Mouse (Mus musculus): ENCODE results near the gene Olfr482. TPM values are rescaled to one million over a fixed set of nuclear protein-coding genes. Genes with fewer than 3 reads are reported as not detected.

Gene Olfr482
- polyA plus RNA-seq (2012; rRNA removed) = not detected in 2 replicates

DNA sequence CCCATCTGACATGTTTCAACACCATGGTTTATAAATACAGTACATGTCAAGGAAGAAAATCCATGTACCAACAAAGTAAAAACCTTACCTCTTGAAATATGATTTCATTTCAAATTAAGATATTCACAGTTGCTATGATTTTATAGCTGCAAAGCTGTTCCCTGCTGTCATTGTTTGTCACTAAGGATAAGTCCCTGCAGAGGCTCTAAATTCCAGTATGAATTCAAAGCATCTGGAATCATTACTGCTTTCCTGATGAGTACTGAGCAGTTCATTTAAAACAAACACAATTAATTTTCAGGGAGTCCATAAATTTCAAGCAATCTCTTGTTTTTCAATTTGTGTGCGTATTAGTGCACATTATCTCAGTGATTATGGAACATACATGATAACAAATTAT lies at the start of gene Olfr482:
Gene Olfr482 (minus strand): TSS at position 101 of the 400 bp plus-strand sequence.

DNA sequence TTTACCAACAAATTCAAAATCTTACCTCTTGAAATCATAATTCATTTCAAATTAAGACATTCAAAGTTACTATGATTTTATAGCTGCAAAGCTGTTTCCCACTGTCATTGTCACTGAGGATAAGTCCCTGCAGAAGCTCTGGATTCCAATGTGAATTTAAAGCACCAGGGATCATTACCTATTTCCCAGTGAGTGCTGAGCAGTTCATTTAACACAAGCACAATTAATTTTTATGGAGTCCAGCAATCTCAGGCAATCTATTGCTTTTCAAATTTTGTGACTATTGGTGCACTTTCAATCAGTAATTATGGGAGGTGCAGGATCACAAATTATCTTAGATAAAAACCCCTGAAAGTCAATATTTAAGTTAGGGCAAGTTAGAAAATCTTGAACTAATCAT lies 30.0 kb upstream of the Olfr482 start, which contains the start of gene Olfr484:
Gene Olfr484 (minus strand): TSS at position 101 of the 400 bp plus-strand sequence.

DNA sequence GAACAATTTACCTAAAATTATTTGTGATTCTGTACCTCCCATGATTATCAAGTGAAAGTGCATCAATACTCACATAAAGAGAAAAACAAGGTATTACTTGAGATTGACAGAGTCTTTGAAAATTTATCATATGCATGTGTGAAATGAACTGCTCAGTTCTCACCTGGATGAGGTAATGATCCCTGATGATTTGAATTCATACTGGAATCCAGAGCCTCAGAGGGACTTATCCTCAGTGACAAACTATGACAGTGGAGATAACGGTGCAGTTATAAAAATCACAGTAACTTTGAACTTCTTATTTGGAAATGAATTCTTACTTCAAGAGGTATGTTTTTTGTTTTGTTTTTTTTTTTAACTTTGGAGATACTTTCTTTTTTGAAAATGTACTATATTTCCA lies 3.2 kb upstream of the Olfr482 start, which contains the start of gene Olfr483:
Gene Olfr483 (plus strand): TSS at position 301 of the 400 bp plus-strand sequence.

DNA sequence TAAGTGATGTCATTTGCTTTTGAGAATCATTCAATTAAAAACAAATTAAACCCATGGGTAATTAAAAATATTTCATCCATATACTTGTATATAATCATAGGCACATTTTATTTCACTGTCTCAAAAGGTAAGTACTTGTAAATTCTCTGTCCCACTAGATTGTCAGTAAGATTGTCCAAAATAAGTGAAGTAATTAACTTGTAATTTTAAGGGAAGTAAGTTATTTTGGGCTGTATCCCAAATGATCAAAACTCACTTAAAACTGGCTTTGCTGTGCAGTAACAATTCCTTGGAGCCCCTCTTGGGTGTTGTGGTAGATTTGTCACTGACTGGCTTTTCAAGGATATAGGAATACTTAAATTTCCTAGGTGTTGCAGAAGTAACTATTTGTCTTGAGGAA lies 17.8 kb downstream of the Olfr482 start, which contains the start of gene Olfr481:
Gene Olfr481 (plus strand): TSS at position 301 of the 400 bp plus-strand sequence.

DNA sequence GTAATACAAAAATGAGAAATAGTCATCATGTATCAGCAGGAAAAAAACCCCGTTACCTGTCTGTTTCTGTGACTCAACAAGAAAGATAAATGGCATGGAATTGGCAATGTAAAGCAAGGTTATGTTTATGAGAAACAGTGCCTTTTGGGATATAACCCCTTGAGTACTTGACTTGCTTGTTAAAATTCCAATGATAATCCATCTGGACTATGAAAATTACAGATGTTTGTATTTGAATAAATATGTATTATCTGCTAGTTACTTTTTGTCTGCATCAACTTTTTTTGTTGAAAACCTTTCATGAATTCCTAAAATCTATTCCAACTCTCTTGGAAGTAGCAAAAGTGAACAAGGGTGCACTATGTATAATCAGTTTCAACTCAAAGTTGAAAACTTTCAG lies 30.1 kb downstream of the Olfr482 start, which contains the start of gene Olfr480:
Gene Olfr480 (minus strand): TSS at position 101 of the 400 bp plus-strand sequence.

DNA sequence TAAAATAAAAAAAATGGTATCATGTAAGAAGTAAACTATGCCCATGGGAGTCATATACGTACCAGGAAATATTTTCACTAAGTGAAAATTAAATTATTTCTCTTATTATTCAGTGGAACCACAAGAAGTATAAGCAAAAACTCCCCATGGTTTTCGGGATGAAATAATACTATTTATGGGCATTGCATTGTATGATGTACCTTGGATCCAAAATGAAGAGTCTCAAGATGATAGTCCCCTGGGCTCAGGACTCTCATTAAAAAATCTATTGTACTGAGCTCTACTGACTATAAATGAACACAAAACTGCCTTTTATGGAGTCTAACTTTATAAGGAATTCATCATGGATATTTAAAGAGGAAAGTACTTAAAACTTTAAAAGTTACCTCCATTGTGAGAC lies 47.0 kb downstream of the Olfr482 start, which contains the start of gene Olfr479:
Gene Olfr479 (plus strand): TSS at position 301 of the 400 bp plus-strand sequence.

Other genes with a start within 250 kb of the Olfr482 start
- not detected in 2 replicates for gene Olfr472, start 199.7 kb downstream of the Olfr482 start, polyA plus RNA-seq (2012; rRNA removed)
- not detected in 2 replicates for gene Olfr473, start 167.1 kb downstream of the Olfr482 start, polyA plus RNA-seq (2012; rRNA removed)
- gene Olfr474, start 142.9 kb downstream of the Olfr482 start, polyA plus RNA-seq (2012; rRNA removed) = not detected in 2 replicates
- not detected in 2 replicates for gene Olfr476, start 132.8 kb downstream of the Olfr482 start, polyA plus RNA-seq (2012; rRNA removed)
- not detected in 2 replicates for gene Olfr477, start 110.9 kb downstream of the Olfr482 start, polyA plus RNA-seq (2012; rRNA removed)
- gene Olfr478, start 63.6 kb downstream of the Olfr482 start, polyA plus RNA-seq (2012; rRNA removed) = not detected in 2 replicates
- not detected in 2 replicates for gene Olfr479, start 46.9 kb downstream of the Olfr482 start, polyA plus RNA-seq (2012; rRNA removed)
- gene Olfr480, start 30.2 kb downstream of the Olfr482 start, polyA plus RNA-seq (2012; rRNA removed) = not detected in 2 replicates
- gene Olfr481, start 17.7 kb downstream of the Olfr482 start, polyA plus RNA-seq (2012; rRNA removed) = not detected in 2 replicates
- gene Olfr483, start 3.3 kb upstream of the Olfr482 start, polyA plus RNA-seq (2012; rRNA removed) = not detected in 2 replicates
- gene Olfr484, start 29.9 kb upstream of the Olfr482 start, polyA plus RNA-seq (2012; rRNA removed) = not detected in 2 replicates
- gene Olfr485, start 62.3 kb upstream of the Olfr482 start, polyA plus RNA-seq (2012; rRNA removed) = not detected in 2 replicates
- gene Olfr486, start 75.2 kb upstream of the Olfr482 start, polyA plus RNA-seq (2012; rRNA removed) = not detected in 2 replicates
- gene Olfr487, start 117.0 kb upstream of the Olfr482 start, polyA plus RNA-seq (2012; rRNA removed) = not detected in 2 replicates
- not detected in 2 replicates for gene Olfr488, start 160.8 kb upstream of the Olfr482 start, polyA plus RNA-seq (2012; rRNA removed)
- not detected in 2 replicates for gene Olfr490, start 191.3 kb upstream of the Olfr482 start, polyA plus RNA-seq (2012; rRNA removed)
- not detected in 2 replicates for gene Olfr491, start 215.9 kb upstream of the Olfr482 start, polyA plus RNA-seq (2012; rRNA removed)
- not detected in 2 replicates for gene Olfr492, start 226.1 kb upstream of the Olfr482 start, polyA plus RNA-seq (2012; rRNA removed)
- not detected in 2 replicates for gene Olfr493, start 249.4 kb upstream of the Olfr482 start, polyA plus RNA-seq (2012; rRNA removed)